Mouse (Mus musculus): ENCODE measurements at regions not wholly inside any gene's neighbourhood (a gene's known extent, or its start where the extent isn't known, plus 50 kb on each side); places are given as distances from the start of the nearest gene placed in this dataset.

- no peaks in the 10 kb centered on the region for H3K36me3 ChIP-seq (ENCODE audit: control insufficient read depth, insufficient read depth, low read length, poor library complexity, severe bottlenecking)
- H3K27me3 ChIP-seq (ENCODE audit: control insufficient read depth, insufficient read depth, low read length, poor library complexity, severe bottlenecking): no peaks in the 10 kb centered on the region
Observed at GRCm38 (mm10) chr11:48152219-48152618, 163.4 kb upstream of the Sgcd start.

GRCm38 (mm10) chr11:48133335-48133734 is 144.6 kb upstream of the Sgcd start:
- Histone ChIP-seq H3K27me3 (ENCODE audit: control insufficient read depth, insufficient read depth, low read length, poor library complexity, severe bottlenecking) (no peaks in the 10 kb centered on the region), H3K36me3 (ENCODE audit: control insufficient read depth, insufficient read depth, low read length, poor library complexity, severe bottlenecking) (no peaks in the 10 kb centered on the region)
- DNase-seq (ENCODE audit: low read depth, low spot score): no peak

More at GRCm38 (mm10) chr11:48152219-48152618, 163.4 kb upstream of the Sgcd start:
- no peak for DNase-seq (ENCODE audit: low read depth, low spot score)

- DNase-seq (ENCODE audit: low read depth, low spot score): no peak
- H3K27me3 ChIP-seq (ENCODE audit: control insufficient read depth, insufficient read depth, low read length, poor library complexity, severe bottlenecking): no peaks in the 10 kb centered on the region
- no peaks in the 10 kb centered on the region for H3K36me3 ChIP-seq (ENCODE audit: control insufficient read depth, insufficient read depth, low read length, poor library complexity, severe bottlenecking)
Observed at GRCm38 (mm10) chr11:48098063-48098462, 109.3 kb upstream of the Sgcd start.

GRCm38 (mm10) chr11:48097455-48097854 is 108.7 kb upstream of the Sgcd start:
- Histone ChIP-seq H3K27me3 (ENCODE audit: control insufficient read depth, insufficient read depth, low read length, poor library complexity, severe bottlenecking) (no peaks in the 10 kb centered on the region), H3K36me3 (ENCODE audit: control insufficient read depth, insufficient read depth, low read length, poor library complexity, severe bottlenecking) (no peaks in the 10 kb centered on the region)
- DNase-seq (ENCODE audit: low read depth, low spot score): no peak

GRCm38 (mm10) chr11:48067072-48067471 is 78.3 kb upstream of the Sgcd start:
- no peak for DNase-seq (ENCODE audit: low read depth, low spot score)
- H3K36me3 ChIP-seq (ENCODE audit: control insufficient read depth, insufficient read depth, low read length, poor library complexity, severe bottlenecking): no peaks in the 10 kb centered on the region
- no peaks in the 10 kb centered on the region for H3K27me3 ChIP-seq (ENCODE audit: control insufficient read depth, insufficient read depth, low read length, poor library complexity, severe bottlenecking)

GRCm38 (mm10) chr11:48063719-48064118 is 75.0 kb upstream of the Sgcd start:
- DNase-seq (ENCODE audit: low read depth, low spot score): no peak
- Histone ChIP-seq H3K36me3 (ENCODE audit: control insufficient read depth, insufficient read depth, low read length, poor library complexity, severe bottlenecking) (no peaks in the 10 kb centered on the region), H3K27me3 (ENCODE audit: control insufficient read depth, insufficient read depth, low read length, poor library complexity, severe bottlenecking) (no peaks in the 10 kb centered on the region)

GRCm38 (mm10) chr11:48061501-48061900 is 72.7 kb upstream of the Sgcd start:
- DNase-seq (ENCODE audit: low read depth, low spot score): no peak
- Histone ChIP-seq H3K36me3 (ENCODE audit: control insufficient read depth, insufficient read depth, low read length, poor library complexity, severe bottlenecking) (no peaks in the 10 kb centered on the region), H3K27me3 (ENCODE audit: control insufficient read depth, insufficient read depth, low read length, poor library complexity, severe bottlenecking) (no peaks in the 10 kb centered on the region)

- Histone ChIP-seq H3K27me3 (ENCODE audit: control insufficient read depth, insufficient read depth, low read length, poor library complexity, severe bottlenecking) (no peaks in the 10 kb centered on the region), H3K36me3 (ENCODE audit: control insufficient read depth, insufficient read depth, low read length, poor library complexity, severe bottlenecking) (no peaks in the 10 kb centered on the region)
- DNase-seq (ENCODE audit: low read depth, low spot score): no peak
Observed at GRCm38 (mm10) chr11:48051156-48051866, 62.5 kb upstream of the Sgcd start.

- Histone ChIP-seq H3K27me3 (ENCODE audit: control insufficient read depth, insufficient read depth, low read length, poor library complexity, severe bottlenecking) (no peaks in the 10 kb centered on the region), H3K36me3 (ENCODE audit: control insufficient read depth, insufficient read depth, low read length, poor library complexity, severe bottlenecking) (no peaks in the 10 kb centered on the region)
- no peak for DNase-seq (ENCODE audit: low read depth, low spot score)
Observed at GRCm38 (mm10) chr11:48048311-48048710, 59.5 kb upstream of the Sgcd start.

Measured in splenic B cell, adult 2 months (primary cell).